Mouse (Mus musculus) forebrain, embryonic 16.5 days (tissue): ENCODE measurements around the gene Fndc5. TPM values are rescaled to one million over a fixed set of nuclear protein-coding genes. Genes with fewer than 3 reads are reported as not detected.

Source experiments
- ATAC-seq: fragments of 200-750 bp; cut with Nextera tagmentation; 2 replicates; pipeline ENCODE4 v1.8.0; 2017; ENCODE audit warnings: mild to moderate bottlenecking, moderate library complexity
- H3K27ac ChIP-seq: fragments of 300-500 bp; sonication (generic); 2 replicates; pipeline ENCODE4 v1.5.1; 2014; ENCODE audit warnings: low read length, control low read depth
- H3K27me3 ChIP-seq: fragments of 300-500 bp; sonication (generic); replicated peaks from 2 replicates; pipeline ENCODE4 v1.6.1; 2014; ENCODE audit warnings: low read length; ENCODE audit not compliant: control insufficient read depth, insufficient read depth
- H3K36me3 ChIP-seq: fragments of 300-500 bp; sonication (generic); 2 replicates; pipeline ENCODE4 v1.6.1; 2014; ENCODE audit not compliant: control insufficient read depth, insufficient read depth
- H3K4me1 ChIP-seq: fragments of 300-500 bp; sonication (generic); replicated peaks from 2 replicates; pipeline ENCODE4 v1.6.1; 2014; ENCODE audit warnings: low read length; ENCODE audit not compliant: control insufficient read depth, insufficient read depth
- H3K4me2 ChIP-seq: fragments of 300-500 bp; sonication (generic); 2 replicates; pipeline ENCODE4 v1.6.1; 2014; ENCODE audit warnings: mild to moderate bottlenecking, low read length, control low read depth
- H3K4me3 ChIP-seq: fragments of 300-500 bp; sonication (generic); replicated peaks from 2 replicates; pipeline ENCODE4 v1.5.1; 2014; ENCODE audit warnings: mild to moderate bottlenecking, low read length, control low read depth
- H3K9ac ChIP-seq: fragments of 300-500 bp; sonication (generic); replicated peaks from 2 replicates; pipeline ENCODE4 v1.6.1; 2014; ENCODE audit warnings: low read depth, low read length, control low read depth
- H3K9me3 ChIP-seq: fragments of 300-500 bp; sonication (generic); 2 replicates; pipeline ENCODE4 v1.6.1; 2016; ENCODE audit warnings: low read length; ENCODE audit not compliant: control insufficient read depth
- WGBS: fragments of 180-500 bp; shearing (Covaris S2); extraction: QIAGEN DNeasy Blood & Tissue Kit; methylation state at CpG from one replicate; pipeline ENCODE4 v1.1.7; 2014; 5-methylcytosine and 5-hydroxymethylcytosine counted together
- polyA plus RNA-seq: library from polyadenylated mRNA; unstranded; fragments of >200 nt; fragmentation: Nextera tagmentation; extraction: Ambion mirVana; gene quantifications from 2 replicates; pipeline ENCODE4 v1.2.1, GENCODE M21; 2015

The Fndc5 gene
- polyA plus RNA-seq, 1 experiment from 2014 or later: 2.8 TPM

GRCm38 (mm10) chr4:129142439-129143045 is 5.7 kb downstream of the Fndc5 start:
- no peak for ATAC-seq
- WGBS: 79% methylated on average over 11 of the region's 11 CpGs
- Histone ChIP-seq H3K27me3 (no peaks in the 10 kb centered on the region), H3K9me3 (no peaks in the 10 kb centered on the region), H3K4me3 (no peak overlapping the region), H3K4me2 (no peak overlapping the region), H3K27ac (no peak overlapping the region), H3K36me3 (no peaks in the 10 kb centered on the region), H3K4me1 (peaks cover 25% of the 10 kb centered on the region), H3K9ac (no peak overlapping the region)

GRCm38 (mm10) chr4:129143509-129143908 is 6.7 kb downstream of the Fndc5 start:
- no peaks in the 10 kb centered on the region for H3K36me3 ChIP-seq
- no peak overlapping the region for H3K4me2 ChIP-seq
- H3K27ac ChIP-seq: no peak overlapping the region
- H3K4me3 ChIP-seq: no peak overlapping the region
- no peak for ATAC-seq
- H3K9me3 ChIP-seq: no peaks in the 10 kb centered on the region
- WGBS: 85% methylated on average over 5 of the region's 5 CpGs
- H3K4me1 ChIP-seq: peaks cover 34% of the 10 kb centered on the region
- no peaks in the 10 kb centered on the region for H3K27me3 ChIP-seq
- H3K9ac ChIP-seq: no peak overlapping the region

GRCm38 (mm10) chr4:129144401-129145367 is 7.9 kb downstream of the Fndc5 start:
- WGBS: 29% methylated on average over 16 of the region's 16 CpGs
- Histone ChIP-seq H3K4me1 (peaks cover 35% of the 10 kb centered on the region), H3K9me3 (no peaks in the 10 kb centered on the region), H3K4me2 (no peak overlapping the region), H3K27me3 (no peaks in the 10 kb centered on the region), H3K27ac (peak overlapping the region; percentile 72), H3K36me3 (no peaks in the 10 kb centered on the region), H3K9ac (no peak overlapping the region), H3K4me3 (no peak overlapping the region)
- peak; percentile 82 for ATAC-seq

- Histone ChIP-seq H3K4me3 (no peak overlapping the region), H3K4me1 (peaks cover 35% of the 10 kb centered on the region), H3K27ac (peak overlapping the region; percentile 13; the same call in 1 of the 2 replicates), H3K4me2 (no peak overlapping the region), H3K9ac (no peak overlapping the region), H3K36me3 (no peaks in the 10 kb centered on the region), H3K27me3 (no peaks in the 10 kb centered on the region), H3K9me3 (no peaks in the 10 kb centered on the region)
- 72% methylated on average over 4 of the region's 4 CpGs for WGBS
- ATAC-seq: no peak
Observed at GRCm38 (mm10) chr4:129145411-129145810, 8.6 kb downstream of the Fndc5 start.

GRCm38 (mm10) chr4:129145943-129146342 is 9.1 kb downstream of the Fndc5 start:
- H3K27ac ChIP-seq: no peak overlapping the region
- ATAC-seq: no peak

GRCm38 (mm10) chr4:129146392-129146791 is 9.6 kb downstream of the Fndc5 start:
- no peak for ATAC-seq
- Histone ChIP-seq H3K4me2 (no peak overlapping the region), H3K27me3 (no peaks in the 10 kb centered on the region), H3K27ac (no peak overlapping the region), H3K36me3 (no peaks in the 10 kb centered on the region), H3K4me1 (peaks cover 35% of the 10 kb centered on the region), H3K9ac (no peak overlapping the region), H3K4me3 (no peak overlapping the region), H3K9me3 (no peaks in the 10 kb centered on the region)
- WGBS: 54% methylated on average over 2 of the region's 2 CpGs

More at GRCm38 (mm10) chr4:129145943-129146342, 9.1 kb downstream of the Fndc5 start:
- WGBS: 71% methylated on average over 4 of the region's 4 CpGs
- Histone ChIP-seq H3K4me3 (no peak overlapping the region), H3K36me3 (no peaks in the 10 kb centered on the region), H3K4me2 (no peak overlapping the region), H3K9ac (no peak overlapping the region), H3K9me3 (no peaks in the 10 kb centered on the region), H3K4me1 (peaks cover 35% of the 10 kb centered on the region), H3K27me3 (no peaks in the 10 kb centered on the region)

GRCm38 (mm10) chr4:129147552-129148103 is 10.8 kb downstream of the Fndc5 start:
- no peak for ATAC-seq
- no peak overlapping the region for H3K9ac ChIP-seq
- no peaks in the 10 kb centered on the region for H3K9me3 ChIP-seq
- no peak overlapping the region for H3K4me3 ChIP-seq
- peaks cover 28% of the 10 kb centered on the region for H3K4me1 ChIP-seq
- no peaks in the 10 kb centered on the region for H3K36me3 ChIP-seq
- 86% methylated on average over 13 of the region's 13 CpGs for WGBS
- H3K4me2 ChIP-seq: no peak overlapping the region
- H3K27ac ChIP-seq: no peak overlapping the region
- H3K27me3 ChIP-seq: no peaks in the 10 kb centered on the region

GRCm38 (mm10) chr4:129149321-129149720 is 12.5 kb downstream of the Fndc5 start:
- no peak for ATAC-seq
- Histone ChIP-seq H3K27me3 (no peaks in the 10 kb centered on the region), H3K9ac (no peak overlapping the region), H3K4me1 (peaks cover 23% of the 10 kb centered on the region), H3K27ac (no peak overlapping the region), H3K4me3 (no peak overlapping the region), H3K4me2 (no peak overlapping the region), H3K36me3 (no peaks in the 10 kb centered on the region), H3K9me3 (no peaks in the 10 kb centered on the region)
- 59% methylated on average over 1 of the region's 1 CpGs for WGBS

- WGBS: 90% methylated on average over 4 of the region's 4 CpGs
- ATAC-seq: no peak
- H3K4me2 ChIP-seq: no peak overlapping the region
- H3K4me1 ChIP-seq: peaks cover 11% of the 10 kb centered on the region
- no peaks in the 10 kb centered on the region for H3K36me3 ChIP-seq
- H3K9ac ChIP-seq: no peak overlapping the region
- no peaks in the 10 kb centered on the region for H3K27me3 ChIP-seq
- no peak overlapping the region for H3K4me3 ChIP-seq
- H3K27ac ChIP-seq: no peak overlapping the region
- H3K9me3 ChIP-seq: no peaks in the 10 kb centered on the region
Observed at GRCm38 (mm10) chr4:129151276-129151811, 14.5 kb downstream of the Fndc5 start.
